Mouse (Mus musculus): ENCODE results near the gene Nbl1.

Nbl1 gene

GRCm38 (mm10) chr4:139033263-139034009, 59.4 kb downstream of the Nbl1 start:
- CTCF ChIA-PET = no interaction called here

- CTCF ChIA-PET = interaction anchor here (0.6 kb wide), 1 partner anchor 13 kb away, joined by 3 read pairs; no protein-coding TSS in a partner anchor
Observed at GRCm38 (mm10) chr4:139032521-139032920, 60.3 kb downstream of the Nbl1 start.

Data from spleen, embryonic (tissue).